Mouse (Mus musculus) megakaryocyte-erythroid progenitor cell, adult 5 weeks (primary cell): ENCODE measurements around the gene Gm20219. TPM values are rescaled to one million over a fixed set of nuclear protein-coding genes. Genes with fewer than 3 reads are reported as not detected.

ENCODE experiments used
- polyA plus RNA-seq: library from polyadenylated mRNA; stranded (reverse); fragments of >175 nt; gene quantifications from 2 replicates; pipeline ENCODE4 v1.2.3, GENCODE M21; 2012

Gene Gm20219
- polyA plus RNA-seq = 0.79 and 1.2 TPM in 2 replicates

DNA sequence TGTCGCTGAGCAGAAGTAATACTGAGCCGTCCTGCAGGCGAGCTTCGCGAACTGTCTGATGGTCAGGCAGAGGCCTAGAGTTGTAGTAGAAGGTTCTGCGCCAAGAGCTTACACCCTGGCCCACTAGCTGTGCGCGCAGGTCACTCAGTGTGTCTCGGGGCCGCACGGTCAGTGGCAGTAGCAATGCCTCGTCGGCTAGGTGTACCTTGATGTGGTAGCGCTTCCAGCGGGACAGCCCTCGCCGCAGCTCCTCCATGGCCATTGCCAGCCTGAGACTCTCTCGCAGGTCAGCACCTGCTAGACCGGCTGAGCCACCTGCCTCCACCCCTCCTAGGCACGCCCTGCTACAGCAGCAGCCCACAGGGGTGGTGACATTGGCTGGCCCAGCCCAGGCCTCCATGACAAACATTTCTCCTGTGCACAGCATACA is at the start of gene Gm20219:
Gene Gm20219, minus strand, starts transcription at position 266 of the 430 bp plus-strand sequence.

DNA sequence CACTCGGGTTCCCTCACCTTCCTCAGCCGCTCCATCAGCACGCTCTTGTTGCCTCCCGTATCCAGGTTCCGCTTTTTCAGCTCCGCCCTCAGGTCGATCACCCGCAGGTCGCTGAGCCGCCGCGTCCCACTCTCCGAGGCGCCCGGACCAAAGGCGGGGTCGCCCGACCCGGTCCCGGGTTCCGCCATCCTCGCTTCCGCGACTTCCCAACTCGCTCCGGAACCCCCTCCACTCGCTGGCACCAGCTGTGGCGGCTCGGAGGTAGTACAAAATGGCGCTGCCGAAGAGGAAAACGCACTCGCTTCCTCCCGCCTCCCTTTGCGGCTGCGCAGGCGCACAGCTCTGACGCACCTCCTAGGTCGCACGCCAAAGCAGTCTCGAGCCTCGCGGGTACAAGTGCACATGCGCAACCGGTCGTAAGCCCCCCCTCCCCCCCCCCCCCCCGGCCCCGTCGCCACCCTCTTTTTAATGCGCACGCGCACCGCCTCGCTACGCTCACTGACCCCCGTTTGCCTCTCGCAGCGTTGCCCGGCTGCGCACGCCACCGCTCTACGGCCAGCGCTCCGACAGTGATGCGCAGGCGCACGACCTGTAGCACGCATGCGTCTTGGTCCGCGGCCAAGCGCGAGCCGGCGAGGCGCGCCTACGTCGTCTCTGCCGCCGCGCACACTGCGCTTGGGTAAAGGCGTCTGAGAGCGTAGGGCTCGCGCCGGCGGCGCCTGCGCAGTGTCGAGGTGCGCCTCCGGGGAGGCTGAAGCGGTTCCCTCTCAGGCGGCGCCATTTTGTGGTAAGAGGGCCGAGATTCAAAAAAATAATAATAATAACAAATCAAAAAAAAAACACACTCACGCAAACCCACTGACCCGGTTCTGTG is 30.3 kb upstream of the Gm20219 start, which contains the start of the genes Safb2 and Safb:
Gene Safb2, minus strand, starts transcription at position 329 of the 874 bp plus-strand sequence.
Gene Safb, plus strand, starts transcription at position 569 of the 874 bp plus-strand sequence.

GRCm38 (mm10) chr17:56512310-56512709 is 41.9 kb downstream of the Gm20219 start, which contains the start of gene Znrf4:
Znrf4 (minus strand) TSS chr17:56512431.

Other genes with a start within 250 kb of the Gm20219 start
- gene Kdm4b, start 228.3 kb downstream of the Gm20219 start, polyA plus RNA-seq = 21.9 and 26.4 TPM in 2 replicates
- gene Ptprs, start 77.9 kb downstream of the Gm20219 start, polyA plus RNA-seq = 146 and 239 TPM in 2 replicates
- not detected in 2 replicates for gene Znrf4, start 42.0 kb downstream of the Gm20219 start, polyA plus RNA-seq
- 222 and 401 TPM in 2 replicates for gene Safb2, start 30.2 kb upstream of the Gm20219 start, polyA plus RNA-seq
- gene Safb, start 30.4 kb upstream of the Gm20219 start, polyA plus RNA-seq = 122 and 190 TPM in 2 replicates
- 289 and 328 TPM in 2 replicates for gene 2410015M20Rik, start 55.4 kb upstream of the Gm20219 start, polyA plus RNA-seq
- gene Rpl36, start 59.0 kb upstream of the Gm20219 start, polyA plus RNA-seq = 8,768 and 8,813 TPM in 2 replicates
- 83.3 and 99.4 TPM in 2 replicates for gene Lonp1, start 72.5 kb upstream of the Gm20219 start, polyA plus RNA-seq
- 0.08 and 0.35 TPM in 2 replicates for gene Catsperd, start 73.8 kb upstream of the Gm20219 start, polyA plus RNA-seq
- gene Ranbp3, start 118.9 kb upstream of the Gm20219 start, polyA plus RNA-seq = 104 and 107 TPM in 2 replicates
- 280 and 302 TPM in 2 replicates for gene Ndufa11, start 163.4 kb upstream of the Gm20219 start, polyA plus RNA-seq
- gene Vmac, start 163.6 kb upstream of the Gm20219 start, polyA plus RNA-seq = 15.8 and 18.8 TPM in 2 replicates
- gene Nrtn, start 203.1 kb upstream of the Gm20219 start, polyA plus RNA-seq = 3.7 and 4.5 TPM in 2 replicates
- 83.8 and 107 TPM in 2 replicates for gene Dus3l, start 210.4 kb upstream of the Gm20219 start, polyA plus RNA-seq
- gene Prr22, start 215.9 kb upstream of the Gm20219 start, polyA plus RNA-seq = 14.2 and 18.3 TPM in 2 replicates